Mouse (Mus musculus) cortical plate, adult 2 months (tissue): ENCODE results near the gene Slc27a1. TPM values are rescaled to one million over a fixed set of nuclear protein-coding genes. Genes with fewer than 3 reads are reported as not detected.

Experiments used
- H3K27ac ChIP-seq: fragments of 200-500 bp; 2 replicates; pipeline ENCODE4 v1.5.1; 2012; ENCODE audit warnings: low read length, control low read depth, inconsistent platforms; ENCODE audit not compliant: insufficient read depth
- H3K4me1 ChIP-seq: fragments of 200-500 bp; 2 replicates; pipeline ENCODE4 v1.6.1; 2011; ENCODE audit warnings: low read length; ENCODE audit not compliant: control insufficient read depth, insufficient read depth
- H3K4me3 ChIP-seq: fragments of 200-500 bp; 2 replicates; pipeline ENCODE4 v1.5.1; 2011; ENCODE audit warnings: mild to moderate bottlenecking, low read length, control low read depth; ENCODE audit not compliant: insufficient read depth
- CTCF ChIP-seq: fragments of 200-500 bp; IDR thresholded peaks from 2 replicates; pipeline ENCODE4 v1.5.1; 2011; ENCODE audit warnings: mild to moderate bottlenecking, control low read depth, low read length; ENCODE audit not compliant: insufficient read depth; ENCODE audit errors: extremely low read depth
- POLR2A ChIP-seq: fragments of 200-500 bp; IDR thresholded peaks from 2 replicates; pipeline ENCODE4 v1.6.1; 2011; ENCODE audit warnings: mild to moderate bottlenecking, low read length, control low read depth; ENCODE audit not compliant: insufficient read depth; ENCODE audit errors: extremely low read depth
- polyA plus RNA-seq: library from polyadenylated mRNA; depleted of rRNA; stranded (reverse); fragments of >200 nt; gene quantifications from 2 replicates; pipeline ENCODE4 v1.2.3, GENCODE M21; 2012

The Slc27a1 gene
- polyA plus RNA-seq, 1 experiment: 146 TPM

DNA sequence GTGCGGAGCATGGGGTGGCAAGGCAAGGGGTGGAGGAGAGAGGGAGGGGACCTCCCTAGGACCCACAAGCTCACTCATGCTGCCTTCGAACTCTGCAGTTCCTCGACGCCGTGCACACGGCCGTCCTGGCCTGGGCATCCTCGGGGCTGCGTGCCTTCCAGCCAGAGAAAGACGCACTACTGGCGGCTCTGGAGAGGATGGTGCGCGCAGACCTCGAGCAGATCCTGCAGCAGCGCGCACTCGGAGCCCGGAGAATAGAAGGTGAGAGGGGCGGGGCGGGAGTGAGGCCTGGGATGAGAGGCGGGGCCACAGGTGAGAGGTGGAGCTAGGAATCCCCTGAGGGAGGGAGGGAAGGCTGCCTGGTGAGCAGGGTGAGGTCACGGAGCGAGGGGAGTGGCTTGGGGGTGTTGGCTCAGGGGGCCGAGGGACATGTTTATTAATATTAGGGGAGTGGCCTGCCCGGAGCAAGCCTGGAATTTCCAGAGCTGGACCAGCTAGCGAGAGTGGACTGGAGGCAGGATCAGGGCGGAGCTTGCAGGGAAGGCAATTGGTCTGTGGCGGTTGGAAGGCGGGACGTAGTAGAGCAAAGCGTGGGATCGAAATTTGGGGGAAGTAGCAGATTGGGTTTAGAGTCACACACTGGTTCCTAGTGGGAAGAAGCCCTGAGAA is 34.1 kb downstream of the Slc27a1 start:
- Histone ChIP-seq H3K4me1 (no peaks in the 10 kb centered on the region), H3K4me3 (peak overlapping the region; percentile 19; the same call in 1 of the 2 replicates), H3K27ac (no peak overlapping the region)
- TF ChIP-seq POLR2A: no peak
- no peak for TF ChIP-seq CTCF

DNA sequence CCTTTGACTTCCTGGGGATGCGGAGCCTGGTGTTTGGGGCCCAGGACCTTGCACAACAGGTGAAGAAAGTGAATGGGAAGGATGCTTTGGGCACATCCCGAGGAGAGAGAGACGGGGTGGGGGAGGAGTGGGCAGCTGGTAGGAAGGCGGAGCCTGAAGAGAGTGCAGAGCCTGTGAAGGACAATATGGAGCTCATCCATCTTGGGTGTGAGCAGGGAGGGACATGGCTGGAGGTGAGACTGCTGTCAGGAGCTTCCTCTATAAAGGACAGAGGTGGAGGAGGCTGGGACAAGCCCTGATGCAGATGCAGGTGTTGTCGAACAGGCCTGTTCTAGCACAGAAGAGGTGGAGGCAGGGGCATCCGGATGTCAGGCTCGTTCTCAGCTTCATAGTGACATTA is 35.3 kb downstream of the Slc27a1 start:
- H3K4me3 ChIP-seq: no peak overlapping the region
- H3K4me1 ChIP-seq: no peaks in the 10 kb centered on the region
- H3K27ac ChIP-seq: no peak overlapping the region
- TF ChIP-seq POLR2A (no peak), CTCF (no peak)

DNA sequence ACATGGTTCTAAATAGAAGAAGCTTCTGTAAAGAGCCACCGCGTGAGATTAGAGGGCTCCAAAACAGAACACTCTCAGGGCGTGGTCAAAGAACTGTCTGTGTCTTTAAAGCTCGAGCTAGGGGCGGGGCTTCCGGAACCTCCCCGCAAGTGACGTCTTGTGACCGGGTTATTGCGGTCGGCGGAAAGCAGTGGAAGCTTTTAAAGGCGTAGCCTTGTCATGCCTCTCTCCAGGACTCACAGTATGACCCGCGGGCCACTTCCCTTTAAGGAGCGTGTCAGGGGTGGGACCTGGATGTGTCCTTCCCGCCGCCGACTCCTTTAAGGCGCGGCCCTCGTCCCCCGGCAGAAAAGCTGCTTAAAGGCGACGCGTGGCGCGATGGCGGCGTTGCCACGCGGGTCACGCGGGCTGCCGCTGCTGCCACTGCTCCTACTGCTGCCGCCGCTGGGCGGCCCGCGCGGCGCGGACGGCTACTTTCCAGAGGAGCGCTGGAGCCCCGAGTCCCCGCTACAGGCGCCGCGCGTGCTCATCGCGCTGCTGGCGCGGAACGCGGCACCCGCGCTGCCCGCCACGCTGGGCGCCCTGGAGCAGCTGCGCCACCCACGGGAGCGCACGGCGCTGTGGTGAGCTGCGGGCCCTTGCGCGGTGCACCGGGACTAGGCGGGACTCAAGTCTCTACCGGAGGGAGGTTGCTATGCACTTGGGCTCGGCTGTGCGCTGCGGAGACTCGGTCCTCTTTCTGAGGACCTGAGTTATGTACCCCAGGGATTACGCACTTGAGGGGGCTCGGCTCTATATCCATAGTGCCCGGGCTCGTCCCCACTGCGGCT is 42.4 kb downstream of the Slc27a1 start, which contains the start of gene Colgalt1:
TSS of gene Colgalt1 (plus strand) at position 177 of the 830 bp plus-strand sequence.
- peaks cover 5% of the 10 kb centered on the region for H3K4me1 ChIP-seq
- H3K4me3 ChIP-seq: peak within 1 kb of the TSS; percentile 72
- TF ChIP-seq CTCF (no peak), POLR2A (peak; percentile 42)
- H3K27ac ChIP-seq: peak within 1 kb of the TSS; percentile 41

DNA sequence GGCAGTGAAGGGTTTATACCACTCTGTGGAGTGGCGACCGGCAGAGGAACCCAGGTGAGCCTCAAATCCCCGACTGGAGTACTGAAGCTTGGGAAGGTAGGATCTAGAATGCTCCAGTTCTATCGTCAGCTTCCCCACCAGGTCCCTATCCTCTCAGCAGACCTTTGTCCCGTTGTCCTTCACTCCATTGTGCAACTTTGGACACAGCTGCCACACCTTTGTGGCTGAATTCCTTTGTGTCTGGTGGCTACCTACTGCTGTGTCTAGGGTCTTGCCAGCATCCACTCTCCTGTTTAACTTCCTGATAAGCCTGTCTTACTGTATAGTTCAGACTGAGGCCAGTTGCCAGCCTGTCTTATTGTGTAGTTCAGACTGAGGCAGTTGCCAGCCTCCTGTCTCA is 43.5 kb downstream of the Slc27a1 start:
- TF ChIP-seq POLR2A: no peak
- H3K4me1 ChIP-seq: peaks cover 5% of the 10 kb centered on the region
- H3K27ac ChIP-seq: no peak overlapping the region
- peak overlapping the region; percentile 72; the same call in 1 of the 2 replicates for H3K4me3 ChIP-seq

GRCm38 (mm10) chr8:71613418-71613817 is 44.7 kb downstream of the Slc27a1 start:
- TF ChIP-seq POLR2A (no peak), CTCF (no peak)
- Histone ChIP-seq H3K27ac (no peak overlapping the region), H3K4me3 (no peak overlapping the region), H3K4me1 (peaks cover 5% of the 10 kb centered on the region)

GRCm38 (mm10) chr8:71619786-71620185 is 51.1 kb downstream of the Slc27a1 start:
- no peak for TF ChIP-seq CTCF
- TF ChIP-seq POLR2A: no peak
- H3K4me3 ChIP-seq: no peak overlapping the region
- no peaks in the 10 kb centered on the region for H3K4me1 ChIP-seq
- no peak overlapping the region for H3K27ac ChIP-seq

GRCm38 (mm10) chr8:71625088-71625487 is 56.4 kb downstream of the Slc27a1 start:
- H3K27ac ChIP-seq: no peak overlapping the region
- H3K4me1 ChIP-seq: no peaks in the 10 kb centered on the region
- no peak for TF ChIP-seq POLR2A
- no peak for TF ChIP-seq CTCF
- H3K4me3 ChIP-seq: no peak overlapping the region

- no peak overlapping the region for H3K27ac ChIP-seq
- H3K4me1 ChIP-seq: no peaks in the 10 kb centered on the region
- H3K4me3 ChIP-seq: no peak overlapping the region
- TF ChIP-seq CTCF (no peak), POLR2A (no peak)
Measured at GRCm38 (mm10) chr8:71626753-71627152, 58.1 kb downstream of the Slc27a1 start.

GRCm38 (mm10) chr8:71627265-71628099 is 58.8 kb downstream of the Slc27a1 start:
- Histone ChIP-seq H3K4me3 (no peak overlapping the region), H3K4me1 (no peaks in the 10 kb centered on the region), H3K27ac (no peak overlapping the region; the same call in 1 of the 2 replicates)
- no peak for TF ChIP-seq POLR2A
